Mouse (Mus musculus): ENCODE results near the gene Ehd4. TPM values are rescaled to one million over a fixed set of nuclear protein-coding genes. Genes with fewer than 3 reads are reported as not detected.

The Ehd4 gene
- polyA plus RNA-seq, 1 experiment from 2014 or later = 50.4 TPM

DNA sequence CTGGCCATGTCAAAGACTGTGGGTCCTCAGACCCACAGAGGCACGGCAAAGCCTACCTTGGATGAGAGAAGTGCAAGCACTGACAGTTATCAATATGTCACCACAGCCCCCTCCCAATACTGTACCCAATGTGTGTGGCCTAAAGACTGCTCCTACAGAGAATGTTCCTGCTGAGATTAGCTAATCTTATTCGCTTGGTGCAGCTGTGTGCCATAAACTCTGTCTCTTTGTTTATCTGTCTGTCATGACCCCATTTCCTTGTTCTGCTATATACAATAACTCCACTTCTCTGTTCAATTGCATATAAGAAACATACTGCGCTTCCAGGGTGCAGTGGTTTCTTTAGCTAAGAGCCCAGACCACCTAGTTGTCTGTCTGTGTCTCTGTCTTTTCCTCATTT, 48.5 kb downstream of the Ehd4 start:
- H3K27me3 ChIP-seq (ENCODE audit: insufficient read depth, low read length) = no peaks in the 10 kb centered on the region
- H3K4me3 ChIP-seq (ENCODE audit: low read length) = no peak overlapping the region
- no peak for ATAC-seq (ENCODE audit: low FRiP score, low TSS enrichment)
- 62% methylated on average over 3 of the region's 3 CpGs for WGBS
- H3K9me3 ChIP-seq (ENCODE audit: low read length) = no peaks in the 10 kb centered on the region
- H3K9ac ChIP-seq (replicated peaks; ENCODE audit: low read length) = no peak overlapping the region
- H3K27ac ChIP-seq (ENCODE audit: low read length) = no peak overlapping the region
- H3K4me2 ChIP-seq (replicated peaks; ENCODE audit: low read depth, low read length) = no peak overlapping the region
- H3K4me1 ChIP-seq (ENCODE audit: insufficient read depth, low read length) = peaks cover 15% of the 10 kb centered on the region
- H3K36me3 ChIP-seq (ENCODE audit: insufficient read depth, low read length) = no peaks in the 10 kb centered on the region

- Histone ChIP-seq H3K27me3 (ENCODE audit: insufficient read depth, low read length) (no peaks in the 10 kb centered on the region), H3K9me3 (ENCODE audit: low read length) (no peaks in the 10 kb centered on the region), H3K9ac (replicated peaks; ENCODE audit: low read length) (no peak overlapping the region), H3K36me3 (ENCODE audit: insufficient read depth, low read length) (no peaks in the 10 kb centered on the region; the same call in 1 of the 2 replicates), H3K4me3 (ENCODE audit: low read length) (no peak overlapping the region), H3K4me1 (ENCODE audit: insufficient read depth, low read length) (peaks cover 15% of the 10 kb centered on the region), H3K4me2 (replicated peaks; ENCODE audit: low read depth, low read length) (no peak overlapping the region), H3K27ac (ENCODE audit: low read length) (no peak overlapping the region; the same call in 1 of the 2 replicates)
- WGBS = 12% methylated on average over 6 of the region's 6 CpGs
- peak; percentile 87 for ATAC-seq (ENCODE audit: low FRiP score, low TSS enrichment)
Measured at GRCm38 (mm10) chr2:120102881-120103280, 51.5 kb downstream of the Ehd4 start.

DNA sequence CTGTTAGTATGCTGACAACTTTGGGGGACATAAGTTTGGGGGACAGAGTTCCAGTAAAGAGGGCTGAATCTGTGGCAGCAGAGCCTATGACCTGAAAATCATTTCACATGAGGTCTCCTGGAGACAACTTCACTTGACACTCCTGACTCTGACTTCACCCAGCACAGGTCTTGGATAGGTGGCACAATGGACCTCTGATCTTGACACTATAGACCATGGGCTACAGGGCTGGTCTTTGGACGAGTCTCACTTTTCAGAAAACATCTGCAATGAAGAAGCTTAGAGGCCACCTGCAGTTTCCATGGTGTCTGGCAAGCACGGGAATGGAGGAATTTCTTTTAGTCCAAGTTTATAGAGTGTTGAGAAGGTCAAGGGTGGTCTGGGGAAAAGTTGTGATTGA, 52.0 kb downstream of the Ehd4 start:
- peak; percentile 13; the same call in 1 of the 2 replicates for ATAC-seq (ENCODE audit: low FRiP score, low TSS enrichment)
- H3K36me3 ChIP-seq (ENCODE audit: insufficient read depth, low read length) = no peaks in the 10 kb centered on the region; the same call in 1 of the 2 replicates

DNA sequence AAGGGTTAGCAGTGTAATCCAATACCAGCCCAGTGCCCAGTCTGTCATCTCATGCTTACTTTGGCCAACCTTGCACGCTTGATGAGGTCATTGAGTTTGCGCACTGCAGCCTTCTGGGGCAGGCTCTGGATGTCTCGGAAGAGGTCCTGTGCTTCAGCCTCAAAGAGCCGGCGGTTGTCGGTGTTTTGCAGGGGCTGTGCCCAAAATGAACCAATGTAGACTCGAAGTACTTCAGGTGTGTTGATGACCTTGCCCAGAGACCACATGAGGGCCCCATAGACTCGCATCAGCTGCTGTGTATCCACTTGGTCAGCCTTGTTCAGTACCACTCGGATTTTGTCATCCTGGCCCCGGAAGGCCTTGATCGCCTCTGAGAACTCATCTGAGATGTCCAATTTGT, 52.4 kb downstream of the Ehd4 start:
- Histone ChIP-seq H3K27me3 (ENCODE audit: insufficient read depth, low read length) (no peaks in the 10 kb centered on the region), H3K9ac (replicated peaks; ENCODE audit: low read length) (no peak overlapping the region), H3K4me2 (replicated peaks; ENCODE audit: low read depth, low read length) (no peak overlapping the region), H3K9me3 (ENCODE audit: low read length) (no peaks in the 10 kb centered on the region), H3K4me3 (ENCODE audit: low read length) (no peak overlapping the region), H3K4me1 (ENCODE audit: insufficient read depth, low read length) (peaks cover 15% of the 10 kb centered on the region), H3K27ac (ENCODE audit: low read length) (no peak overlapping the region), H3K36me3 (ENCODE audit: insufficient read depth, low read length) (no peaks in the 10 kb centered on the region; the same call in 1 of the 2 replicates)
- WGBS = 76% methylated on average over 11 of the region's 11 CpGs
- ATAC-seq (ENCODE audit: low FRiP score, low TSS enrichment) = no peak

More for the DNA sequence above, 52.0 kb downstream of the Ehd4 start:
- Histone ChIP-seq H3K27me3 (ENCODE audit: insufficient read depth, low read length) (no peaks in the 10 kb centered on the region), H3K4me1 (ENCODE audit: insufficient read depth, low read length) (peaks cover 15% of the 10 kb centered on the region), H3K27ac (ENCODE audit: low read length) (no peak overlapping the region; the same call in 1 of the 2 replicates), H3K4me2 (replicated peaks; ENCODE audit: low read depth, low read length) (no peak overlapping the region), H3K9me3 (ENCODE audit: low read length) (no peaks in the 10 kb centered on the region), H3K4me3 (ENCODE audit: low read length) (no peak overlapping the region), H3K9ac (replicated peaks; ENCODE audit: low read length) (no peak overlapping the region)
- 24% methylated on average over 2 of the region's 2 CpGs for WGBS

GRCm38 (mm10) chr2:120099886-120100285, 54.5 kb downstream of the Ehd4 start:
- H3K27ac ChIP-seq (ENCODE audit: low read length) = no peak overlapping the region; the same call in 1 of the 2 replicates
- no peaks in the 10 kb centered on the region; the same call in 1 of the 2 replicates for H3K36me3 ChIP-seq (ENCODE audit: insufficient read depth, low read length)
- peaks cover 15% of the 10 kb centered on the region for H3K4me1 ChIP-seq (ENCODE audit: insufficient read depth, low read length)
- no peak overlapping the region for H3K4me3 ChIP-seq (ENCODE audit: low read length)
- no peak overlapping the region for H3K9ac ChIP-seq (replicated peaks; ENCODE audit: low read length)
- ATAC-seq (ENCODE audit: low FRiP score, low TSS enrichment) = no peak
- H3K4me2 ChIP-seq (replicated peaks; ENCODE audit: low read depth, low read length) = no peak overlapping the region
- WGBS = 78% methylated on average over 3 of the region's 3 CpGs
- no peaks in the 10 kb centered on the region for H3K27me3 ChIP-seq (ENCODE audit: insufficient read depth, low read length)
- no peaks in the 10 kb centered on the region for H3K9me3 ChIP-seq (ENCODE audit: low read length)

- Histone ChIP-seq H3K27ac (ENCODE audit: low read length) (no peak overlapping the region), H3K36me3 (ENCODE audit: insufficient read depth, low read length) (no peaks in the 10 kb centered on the region; the same call in 1 of the 2 replicates), H3K4me3 (ENCODE audit: low read length) (no peak overlapping the region), H3K9ac (replicated peaks; ENCODE audit: low read length) (no peak overlapping the region), H3K4me2 (replicated peaks; ENCODE audit: low read depth, low read length) (no peak overlapping the region), H3K4me1 (ENCODE audit: insufficient read depth, low read length) (peaks cover 15% of the 10 kb centered on the region), H3K9me3 (ENCODE audit: low read length) (no peaks in the 10 kb centered on the region), H3K27me3 (ENCODE audit: insufficient read depth, low read length) (no peaks in the 10 kb centered on the region)
- no peak for ATAC-seq (ENCODE audit: low FRiP score, low TSS enrichment)
- 81% methylated on average over 4 of the region's 4 CpGs for WGBS
Measured at GRCm38 (mm10) chr2:120099263-120099662, 55.1 kb downstream of the Ehd4 start.

- Histone ChIP-seq H3K4me3 (ENCODE audit: low read length) (no peak overlapping the region), H3K9me3 (ENCODE audit: low read length) (no peaks in the 10 kb centered on the region), H3K36me3 (ENCODE audit: insufficient read depth, low read length) (no peaks in the 10 kb centered on the region; the same call in 1 of the 2 replicates), H3K4me2 (replicated peaks; ENCODE audit: low read depth, low read length) (no peak overlapping the region), H3K9ac (replicated peaks; ENCODE audit: low read length) (no peak overlapping the region), H3K27ac (ENCODE audit: low read length) (no peak overlapping the region), H3K4me1 (ENCODE audit: insufficient read depth, low read length) (peaks cover 15% of the 10 kb centered on the region), H3K27me3 (ENCODE audit: insufficient read depth, low read length) (no peaks in the 10 kb centered on the region)
- no peak for ATAC-seq (ENCODE audit: low FRiP score, low TSS enrichment)
- WGBS = 54% methylated on average over 8 of the region's 8 CpGs
Measured at GRCm38 (mm10) chr2:120098781-120099202, 55.6 kb downstream of the Ehd4 start.

DNA sequence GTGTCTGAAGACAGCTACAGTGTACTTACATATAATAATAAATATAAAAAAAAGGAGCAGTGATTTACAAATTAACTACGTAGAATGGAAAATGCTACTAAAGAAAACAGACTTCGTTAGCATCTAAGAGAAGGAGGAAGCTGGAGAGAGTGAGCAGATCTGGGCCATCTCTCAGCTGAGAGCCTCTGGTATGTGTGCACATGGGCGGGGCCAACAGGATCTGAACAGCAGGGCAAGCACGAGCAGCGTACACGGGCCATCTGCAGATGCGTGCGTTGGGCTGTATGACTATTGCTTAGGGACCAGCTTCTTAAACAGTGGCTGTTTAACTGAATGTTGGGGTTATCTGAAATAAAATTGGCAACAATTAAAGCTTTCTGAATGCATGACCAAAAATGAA, 56.5 kb downstream of the Ehd4 start:
- Histone ChIP-seq H3K4me3 (ENCODE audit: low read length) (no peak overlapping the region), H3K9ac (replicated peaks; ENCODE audit: low read length) (no peak overlapping the region), H3K4me2 (replicated peaks; ENCODE audit: low read depth, low read length) (no peak overlapping the region), H3K9me3 (ENCODE audit: low read length) (no peaks in the 10 kb centered on the region), H3K27ac (ENCODE audit: low read length) (no peak overlapping the region), H3K27me3 (ENCODE audit: insufficient read depth, low read length) (no peaks in the 10 kb centered on the region), H3K4me1 (ENCODE audit: insufficient read depth, low read length) (peaks cover 10% of the 10 kb centered on the region), H3K36me3 (ENCODE audit: insufficient read depth, low read length) (no peaks in the 10 kb centered on the region; the same call in 1 of the 2 replicates)
- ATAC-seq (ENCODE audit: low FRiP score, low TSS enrichment) = no peak
- WGBS = 71% methylated on average over 8 of the region's 8 CpGs

- Histone ChIP-seq H3K4me1 (ENCODE audit: insufficient read depth, low read length) (no peaks in the 10 kb centered on the region), H3K27ac (ENCODE audit: low read length) (no peak overlapping the region), H3K4me2 (replicated peaks; ENCODE audit: low read depth, low read length) (no peak overlapping the region), H3K9ac (replicated peaks; ENCODE audit: low read length) (no peak overlapping the region), H3K9me3 (ENCODE audit: low read length) (no peaks in the 10 kb centered on the region), H3K4me3 (ENCODE audit: low read length) (no peak overlapping the region), H3K36me3 (ENCODE audit: insufficient read depth, low read length) (no peaks in the 10 kb centered on the region; the same call in 1 of the 2 replicates), H3K27me3 (ENCODE audit: insufficient read depth, low read length) (no peaks in the 10 kb centered on the region)
- no peak for ATAC-seq (ENCODE audit: low FRiP score, low TSS enrichment)
- 95% methylated on average over 6 of the region's 6 CpGs for WGBS
Measured at GRCm38 (mm10) chr2:120096711-120097110, 57.7 kb downstream of the Ehd4 start.

- H3K36me3 ChIP-seq (ENCODE audit: insufficient read depth, low read length) = no peaks in the 10 kb centered on the region; the same call in 1 of the 2 replicates
- no peak overlapping the region for H3K4me2 ChIP-seq (replicated peaks; ENCODE audit: low read depth, low read length)
- ATAC-seq (ENCODE audit: low FRiP score, low TSS enrichment) = no peak
- no peak overlapping the region for H3K9ac ChIP-seq (replicated peaks; ENCODE audit: low read length)
- H3K27me3 ChIP-seq (ENCODE audit: insufficient read depth, low read length) = no peaks in the 10 kb centered on the region
- no peak overlapping the region for H3K27ac ChIP-seq (ENCODE audit: low read length)
- 54% methylated on average over 8 of the region's 8 CpGs for WGBS
- H3K4me1 ChIP-seq (ENCODE audit: insufficient read depth, low read length) = no peaks in the 10 kb centered on the region
- H3K4me3 ChIP-seq (ENCODE audit: low read length) = no peak overlapping the region
- no peaks in the 10 kb centered on the region for H3K9me3 ChIP-seq (ENCODE audit: low read length)
Measured at GRCm38 (mm10) chr2:120096191-120096590, 58.2 kb downstream of the Ehd4 start.
